Mouse (Mus musculus) E14TG2a.4 (cell line): Measurements from ENCODE around the gene Gpr155.

Experiments
- CTCF ChIP-seq: conservative IDR thresholded peaks from 2 replicates; pipeline ENCODE4 v1.5.1; 2014; ENCODE audit warnings: low read length
- NANOG ChIP-seq: IDR thresholded peaks from 2 replicates; pipeline ENCODE4 v1.6.1; 2014; ENCODE audit warnings: borderline replicate concordance, low read length, mixed read lengths
- POU5F1 ChIP-seq: IDR thresholded peaks from 2 replicates; pipeline ENCODE4 v1.6.1; 2014; ENCODE audit warnings: low read length, borderline replicate concordance

DNA sequence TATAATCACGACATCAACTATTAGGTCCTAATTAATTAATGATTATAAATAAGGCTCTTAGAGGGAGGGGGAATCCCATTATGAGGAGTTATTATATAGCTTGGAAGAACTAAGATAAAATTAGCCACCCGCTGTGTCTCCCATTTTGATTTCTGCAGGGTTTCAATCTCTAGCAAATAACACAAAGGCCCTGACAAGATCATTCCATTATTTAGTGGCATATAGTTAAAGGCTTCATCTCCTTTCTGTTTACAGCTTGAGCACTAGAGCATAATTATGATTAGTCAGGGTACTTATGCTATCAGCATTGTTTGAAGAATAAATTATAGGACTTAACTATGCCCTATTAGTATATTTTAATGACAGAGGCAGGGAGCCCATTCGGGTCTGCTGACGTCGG lies 8.0 kb downstream of the Gpr155 start:
- no peak for TF ChIP-seq CTCF
- no peak for TF ChIP-seq NANOG
- no peak for TF ChIP-seq POU5F1
